Mouse (Mus musculus) embryo, embryonic 9.5 days (tissue): ENCODE results near the gene Gnai3.

Experiments
- DNase-seq: peaks from one replicate; pipeline ENCODE4 v3.0.0-alpha.2; 2017; ENCODE audit errors: extremely low spot score

The Gnai3 gene

GRCm38 (mm10) chr3:108083904-108084407, 62.0 kb downstream of the Gnai3 start:
- no peak for DNase-seq

- DNase-seq, result no peak
Measured at GRCm38 (mm10) chr3:108083161-108083560, 62.8 kb downstream of the Gnai3 start.

- no peak for DNase-seq
Measured at GRCm38 (mm10) chr3:108082251-108082875, 63.6 kb downstream of the Gnai3 start.

- DNase-seq, result no peak
Measured at GRCm38 (mm10) chr3:108081681-108082080, 64.3 kb downstream of the Gnai3 start.

GRCm38 (mm10) chr3:108076836-108077235, 69.1 kb downstream of the Gnai3 start:
- no peak for DNase-seq

GRCm38 (mm10) chr3:108072983-108073569, 72.9 kb downstream of the Gnai3 start:
- DNase-seq, result no peak

- peak; percentile 51 for DNase-seq
Measured at GRCm38 (mm10) chr3:108070295-108071293, 75.4 kb downstream of the Gnai3 start.

GRCm38 (mm10) chr3:108069231-108069870, 76.6 kb downstream of the Gnai3 start:
- no peak for DNase-seq

GRCm38 (mm10) chr3:108068826-108069225, 77.1 kb downstream of the Gnai3 start:
- no peak for DNase-seq

- no peak for DNase-seq
Measured at GRCm38 (mm10) chr3:108067370-108067934, 78.5 kb downstream of the Gnai3 start.

- DNase-seq, result no peak
Measured at GRCm38 (mm10) chr3:108065551-108065950, 80.4 kb downstream of the Gnai3 start.

- no peak for DNase-seq
Measured at GRCm38 (mm10) chr3:108064672-108065071, 81.3 kb downstream of the Gnai3 start.

GRCm38 (mm10) chr3:108062648-108063047, 83.3 kb downstream of the Gnai3 start:
- no peak for DNase-seq

- DNase-seq, result peak; percentile 77
Measured at GRCm38 (mm10) chr3:108061420-108061819, 84.5 kb downstream of the Gnai3 start.
